Mouse (Mus musculus) neural tube, embryonic 15.5 days (tissue): ENCODE results near the gene Pak7. TPM values are rescaled to one million over a fixed set of nuclear protein-coding genes. Genes with fewer than 3 reads are reported as not detected.

Source experiments
- polyA plus RNA-seq: library from polyadenylated mRNA; unstranded; fragments of >200 nt; fragmentation: Nextera tagmentation; extraction: Ambion mirVana; gene quantifications from 2 replicates; pipeline ENCODE4 v1.2.1, GENCODE M21; 2015

The Pak7 gene
- polyA plus RNA-seq, 1 experiment from 2014 or later = 24.8 TPM

Other genes starting within 250 kb of the Pak7 start
- gene Ankef1, start 113.9 kb upstream of the Pak7 start, polyA plus RNA-seq = 0.78 and 0.90 TPM in 2 replicates